Mouse (Mus musculus) embryonic facial prominence, embryonic 13.5 days (tissue): Measurements from ENCODE around the gene Nme4. TPM values are rescaled to one million over a fixed set of nuclear protein-coding genes. Genes with fewer than 3 reads are reported as not detected.
A peak's percentile ranks its signal among the peaks of the same experiment; 100 is the strongest.
"Not testable (repeated sequence)": the region's sequence is repeated elsewhere in the genome, so short reads cannot be mapped to it uniquely, and the experiment has no call there.

Experiments
- ATAC-seq: fragments of 200-750 bp; cut with Nextera tagmentation; 2 replicates; pipeline ENCODE4 v1.8.0; 2017; ENCODE audit warnings: low read depth; ENCODE audit not compliant: insufficient number of reproducible peaks, insufficient read depth, low FRiP score, low TSS enrichment
- H3K27ac ChIP-seq: fragments of 300-500 bp; sonication (generic); 2 replicates; pipeline ENCODE4 v1.5.1; 2015; ENCODE audit warnings: moderate library complexity, mild to moderate bottlenecking, inconsistent platforms
- H3K27me3 ChIP-seq: fragments of 300-500 bp; sonication (generic); 2 replicates; pipeline ENCODE4 v1.6.1; 2015; ENCODE audit warnings: mild to moderate bottlenecking, inconsistent platforms
- H3K36me3 ChIP-seq: fragments of 300-500 bp; sonication (generic); 2 replicates; pipeline ENCODE4 v1.6.1; 2015; ENCODE audit warnings: mild to moderate bottlenecking, inconsistent platforms
- H3K4me1 ChIP-seq: fragments of 300-500 bp; sonication (generic); 2 replicates; pipeline ENCODE4 v1.6.1; 2015; ENCODE audit warnings: inconsistent platforms
- H3K4me2 ChIP-seq: fragments of 300-500 bp; sonication (generic); 2 replicates; pipeline ENCODE4 v1.6.1; 2015; ENCODE audit warnings: moderate library complexity, mild to moderate bottlenecking, inconsistent platforms
- H3K4me3 ChIP-seq: fragments of 300-500 bp; sonication (generic); 2 replicates; pipeline ENCODE4 v1.5.1; 2015; ENCODE audit warnings: mild to moderate bottlenecking, inconsistent platforms
- H3K9ac ChIP-seq: fragments of 300-500 bp; sonication (generic); 2 replicates; pipeline ENCODE4 v1.6.1; 2015; ENCODE audit warnings: mild to moderate bottlenecking, inconsistent platforms
- H3K9me3 ChIP-seq: fragments of 300-500 bp; sonication (generic); 2 replicates; pipeline ENCODE4 v1.6.1; 2016; ENCODE audit warnings: inconsistent platforms
- WGBS: fragments of 180-500 bp; shearing (Covaris S2); methylation state at CpG from one replicate; pipeline ENCODE4 v1.1.7; 2015; ENCODE audit warnings: mixed read lengths; 5-methylcytosine and 5-hydroxymethylcytosine counted together
- polyA plus RNA-seq: library from polyadenylated mRNA; unstranded; fragments of >200 nt; fragmentation: Nextera tagmentation; extraction: Ambion mirVana; gene quantifications from 2 replicates; pipeline ENCODE4 v1.2.1, GENCODE M21; 2015

The Nme4 gene
- polyA plus RNA-seq, 1 experiment from 2014 or later: 142 TPM

DNA sequence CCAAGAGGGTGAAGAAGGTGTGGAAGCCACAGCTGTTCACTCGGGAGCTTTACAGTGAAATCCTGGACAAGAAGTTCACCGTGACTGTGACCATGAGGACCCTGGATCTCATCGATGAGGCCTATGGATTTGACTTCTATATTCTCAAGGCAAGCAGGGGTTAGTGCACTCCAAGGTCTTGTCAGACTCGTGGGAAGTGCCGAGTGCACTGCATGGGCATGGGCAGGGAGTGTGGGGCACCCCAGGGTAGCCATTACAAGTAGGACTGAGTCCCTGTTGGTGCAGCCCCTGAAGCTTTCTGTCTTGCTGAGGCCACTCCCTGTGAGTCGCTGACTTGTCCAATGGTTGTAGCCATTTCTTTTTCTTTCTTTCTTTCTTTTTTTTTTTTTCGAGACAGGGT, 29.2 kb upstream of the Nme4 start:
- H3K4me3 ChIP-seq: peak overlapping the region; percentile 96
- peaks cover 1% of the 10 kb centered on the region; the same call in 1 of the 2 replicates for H3K27me3 ChIP-seq
- H3K9ac ChIP-seq: peak overlapping the region; percentile 94
- peaks cover 25% of the 10 kb centered on the region for H3K4me1 ChIP-seq
- peaks cover 46% of the 10 kb centered on the region for H3K36me3 ChIP-seq
- peak overlapping the region; percentile 96 for H3K4me2 ChIP-seq
- WGBS: 86% methylated on average over 7 of the region's 7 CpGs
- H3K27ac ChIP-seq: no peak overlapping the region
- no peak for ATAC-seq
- H3K9me3 ChIP-seq: no peaks in the 10 kb centered on the region

DNA sequence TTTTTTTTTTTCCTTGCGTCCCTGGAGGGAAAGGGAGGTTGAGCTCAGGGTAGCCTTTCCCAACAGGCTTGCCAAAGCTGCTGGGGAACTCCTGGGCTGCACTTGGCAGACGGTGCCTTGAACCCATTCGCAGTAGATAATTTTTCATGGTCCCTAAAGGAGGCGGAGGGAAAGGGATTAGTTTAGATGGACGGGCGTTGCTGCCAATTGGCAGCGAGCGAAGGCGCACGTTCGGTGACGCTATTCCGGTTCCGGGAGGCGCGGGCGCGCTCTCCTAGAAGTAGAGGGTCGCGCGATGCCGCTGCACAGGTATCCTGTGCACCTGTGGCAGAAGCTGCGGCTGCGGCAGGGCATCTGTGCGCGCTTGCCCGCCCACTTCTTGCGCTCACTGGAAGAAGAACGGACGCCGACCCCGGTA, 27.9 kb upstream of the Nme4 start, which contains the start of gene Mrpl28:
Gene Mrpl28, plus strand, starts transcription at position 234 of the 418 bp plus-strand sequence.
- peak within 1 kb of the TSS; percentile 96 for H3K4me3 ChIP-seq
- H3K4me2 ChIP-seq: peak within 1 kb of the TSS; percentile 96
- no peaks in the 10 kb centered on the region for H3K9me3 ChIP-seq
- ATAC-seq: peak; percentile 85
- H3K4me1 ChIP-seq: peaks cover 25% of the 10 kb centered on the region
- WGBS: 1% methylated on average over 32 of the region's 32 CpGs
- H3K27me3 ChIP-seq: peaks cover 14% of the 10 kb centered on the region
- H3K9ac ChIP-seq: peak within 1 kb of the TSS; percentile 94
- peaks cover 33% of the 10 kb centered on the region for H3K36me3 ChIP-seq
- H3K27ac ChIP-seq: peak within 1 kb of the TSS; percentile 28; the same call in 1 of the 2 replicates

DNA sequence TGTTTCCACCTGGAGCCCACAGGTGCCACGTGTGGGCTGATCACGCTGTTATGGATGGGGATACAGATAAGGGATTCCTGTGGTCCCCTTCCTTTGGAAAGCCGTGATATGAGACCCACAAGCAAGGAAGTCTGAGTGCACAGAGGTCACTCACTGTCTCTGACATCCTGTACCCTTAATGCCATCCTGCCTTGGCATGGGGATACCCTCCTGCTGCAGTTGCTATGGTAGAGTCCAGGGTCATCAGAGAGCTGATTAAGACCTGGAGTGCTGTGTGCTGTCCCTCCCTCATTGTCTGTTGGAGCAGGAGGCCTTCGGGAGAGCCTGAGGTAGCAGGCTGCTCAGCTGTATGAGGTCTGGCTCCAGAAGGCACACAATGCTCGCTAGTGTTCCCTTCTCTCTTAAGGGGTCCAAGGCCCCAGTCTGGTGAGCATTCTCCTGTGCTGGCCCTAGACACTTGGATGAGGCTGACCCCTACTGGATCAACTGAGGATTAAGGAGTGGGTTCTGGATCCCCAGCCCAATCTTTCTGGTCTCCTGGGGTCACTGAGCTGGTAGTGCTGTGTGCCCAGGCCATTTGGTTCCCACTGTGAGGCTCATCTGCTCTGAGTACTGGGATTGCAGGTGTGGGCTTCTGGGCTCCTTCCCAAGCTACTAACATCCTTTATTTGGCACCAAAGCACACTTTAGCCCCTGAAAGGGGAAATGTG, 27.2 kb upstream of the Nme4 start:
- H3K9ac ChIP-seq: no peak overlapping the region
- peaks cover 25% of the 10 kb centered on the region for H3K4me1 ChIP-seq
- WGBS: 45% methylated on average over 5 of the region's 5 CpGs
- peaks cover 21% of the 10 kb centered on the region for H3K27me3 ChIP-seq
- H3K27ac ChIP-seq: no peak overlapping the region
- H3K4me2 ChIP-seq: no peak overlapping the region
- H3K4me3 ChIP-seq: peak overlapping the region; percentile 3; the same call in 1 of the 2 replicates
- ATAC-seq: no peak
- peaks cover 26% of the 10 kb centered on the region for H3K36me3 ChIP-seq
- no peaks in the 10 kb centered on the region for H3K9me3 ChIP-seq

DNA sequence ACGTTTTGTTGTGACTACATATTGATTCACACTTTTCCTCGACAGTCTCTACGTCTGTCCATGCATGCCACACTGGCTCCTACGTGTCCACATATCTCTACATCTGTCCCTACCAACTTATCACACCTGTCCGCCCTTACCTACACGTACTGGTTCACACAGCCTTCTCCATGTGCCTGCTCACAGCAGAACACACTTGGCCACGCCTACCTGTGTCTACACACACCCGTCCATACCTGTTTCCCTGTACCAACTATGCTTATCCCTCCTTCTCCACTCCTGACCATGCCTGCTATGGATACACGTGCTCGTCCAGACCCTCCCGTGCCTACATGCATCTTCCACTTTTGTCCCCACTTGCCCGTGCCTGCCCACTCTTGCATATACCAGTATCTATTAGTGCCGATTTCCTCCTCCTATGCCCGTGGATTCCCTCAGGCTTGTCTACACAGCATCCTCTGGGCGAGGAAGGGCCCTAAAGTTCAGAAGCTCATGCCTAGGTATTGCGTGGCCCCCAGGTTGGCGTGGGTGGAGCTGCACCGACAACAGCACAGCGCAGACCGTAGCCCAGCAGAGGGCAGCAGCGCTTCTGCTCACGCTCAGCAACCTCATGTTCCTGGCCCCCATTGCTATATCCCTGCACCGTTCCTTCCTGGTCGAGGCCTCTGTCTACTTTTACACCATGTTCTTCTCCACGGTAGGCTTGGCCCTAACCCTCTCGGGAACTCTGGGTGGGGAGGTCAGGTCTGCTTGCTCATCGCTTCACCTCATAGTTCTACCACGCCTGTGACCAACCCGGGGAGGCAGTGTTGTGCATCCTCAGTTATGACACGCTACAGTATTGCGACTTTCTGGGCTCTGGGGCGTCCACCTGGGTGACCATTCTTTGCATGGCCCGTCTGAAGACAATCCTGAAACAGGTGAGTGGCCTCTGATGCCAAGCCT, 24.6 kb upstream of the Nme4 start:
- H3K9ac ChIP-seq: no peak overlapping the region
- peaks cover 1% of the 10 kb centered on the region; the same call in 1 of the 2 replicates for H3K36me3 ChIP-seq
- H3K27me3 ChIP-seq: peaks cover 46% of the 10 kb centered on the region
- no peak overlapping the region for H3K27ac ChIP-seq
- ATAC-seq: 0 out of 2 replicates have a peak, but pooled peaks have one; percentile 7
- no peaks in the 10 kb centered on the region for H3K9me3 ChIP-seq
- H3K4me3 ChIP-seq: no peak overlapping the region
- 48% methylated on average over 33 of the region's 33 CpGs for WGBS
- H3K4me1 ChIP-seq: peaks cover 22% of the 10 kb centered on the region
- peak overlapping the region; percentile 20; the same call in 1 of the 2 replicates for H3K4me2 ChIP-seq

DNA sequence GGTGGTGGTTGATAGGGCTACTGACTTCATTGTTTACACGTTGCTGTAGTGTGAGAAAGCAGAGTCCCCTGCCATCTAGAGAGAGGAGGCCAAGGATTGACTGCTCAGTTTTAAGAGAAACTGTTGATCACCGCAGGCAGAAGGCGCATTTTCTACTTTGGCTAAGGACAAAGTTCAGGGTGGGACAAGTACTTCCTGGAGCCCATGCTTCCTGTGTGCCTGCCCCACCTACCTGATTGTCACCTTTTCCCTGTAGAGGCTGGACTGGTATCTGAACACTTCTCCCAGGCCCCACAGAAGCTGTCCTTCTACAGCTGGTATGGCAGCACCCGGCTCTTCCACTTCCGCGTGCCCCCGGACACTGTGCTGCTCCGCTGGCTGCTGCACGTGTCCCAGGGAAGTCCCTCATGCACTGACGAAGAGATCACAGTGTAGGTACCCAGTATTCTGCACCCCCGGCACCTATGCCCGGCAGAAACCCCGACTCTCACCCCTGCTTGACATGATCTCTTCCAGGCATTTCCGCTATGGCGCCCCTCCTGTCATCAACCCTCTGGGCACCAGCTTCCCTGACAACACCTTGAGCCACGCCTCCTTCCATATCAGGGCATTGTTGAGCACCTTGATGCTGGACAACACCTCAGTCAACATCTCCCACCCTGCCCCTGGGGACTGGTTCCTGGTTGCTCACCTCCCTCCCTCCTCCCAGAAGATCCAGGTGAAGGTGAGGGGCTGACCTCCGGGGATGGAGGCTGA, 21.3 kb upstream of the Nme4 start:
- Histone ChIP-seq H3K9ac (no peak overlapping the region), H3K4me2 (no peak overlapping the region), H3K4me1 (peaks cover 21% of the 10 kb centered on the region), H3K9me3 (no peaks in the 10 kb centered on the region), H3K27me3 (peaks cover 80% of the 10 kb centered on the region), H3K4me3 (no peak overlapping the region), H3K36me3 (no peaks in the 10 kb centered on the region), H3K27ac (no peak overlapping the region)
- 84% methylated on average over 17 of the region's 17 CpGs for WGBS
- no peak for ATAC-seq

DNA sequence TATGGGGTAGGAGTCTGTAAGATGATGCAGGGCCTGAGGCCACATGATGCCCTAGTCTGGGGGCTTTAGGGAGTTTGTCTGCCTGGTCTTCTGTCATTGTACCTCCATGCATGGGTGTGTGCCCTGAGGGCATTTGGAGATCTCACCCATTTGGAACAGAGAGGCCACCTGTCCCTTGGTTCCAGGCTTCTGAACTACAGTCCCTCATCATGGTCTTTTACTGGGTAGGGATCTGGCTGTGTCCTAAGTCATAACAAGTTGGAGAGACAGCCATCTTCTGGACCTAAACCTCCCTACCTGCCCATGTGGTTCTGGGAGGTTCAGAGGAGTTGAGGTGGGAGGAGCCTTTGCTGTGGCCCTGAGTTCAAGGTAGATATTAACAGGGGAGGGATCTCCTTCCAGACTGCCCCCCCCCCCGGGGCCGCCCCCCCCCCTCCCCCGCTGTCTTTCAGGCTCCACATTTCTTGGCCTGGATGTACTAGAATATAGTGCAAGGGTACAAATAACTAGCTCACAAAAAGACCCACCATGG, 20.6 kb upstream of the Nme4 start:
- H3K9me3 ChIP-seq: no peaks in the 10 kb centered on the region
- 66% methylated on average over 2 of the region's 3 CpGs for WGBS
- ATAC-seq: no peak
- H3K4me3 ChIP-seq: no peak overlapping the region
- H3K27ac ChIP-seq: no peak overlapping the region
- H3K4me1 ChIP-seq: peaks cover 21% of the 10 kb centered on the region
- no peaks in the 10 kb centered on the region for H3K36me3 ChIP-seq
- H3K27me3 ChIP-seq: peaks cover 86% of the 10 kb centered on the region
- H3K4me2 ChIP-seq: no peak overlapping the region
- no peak overlapping the region for H3K9ac ChIP-seq

DNA sequence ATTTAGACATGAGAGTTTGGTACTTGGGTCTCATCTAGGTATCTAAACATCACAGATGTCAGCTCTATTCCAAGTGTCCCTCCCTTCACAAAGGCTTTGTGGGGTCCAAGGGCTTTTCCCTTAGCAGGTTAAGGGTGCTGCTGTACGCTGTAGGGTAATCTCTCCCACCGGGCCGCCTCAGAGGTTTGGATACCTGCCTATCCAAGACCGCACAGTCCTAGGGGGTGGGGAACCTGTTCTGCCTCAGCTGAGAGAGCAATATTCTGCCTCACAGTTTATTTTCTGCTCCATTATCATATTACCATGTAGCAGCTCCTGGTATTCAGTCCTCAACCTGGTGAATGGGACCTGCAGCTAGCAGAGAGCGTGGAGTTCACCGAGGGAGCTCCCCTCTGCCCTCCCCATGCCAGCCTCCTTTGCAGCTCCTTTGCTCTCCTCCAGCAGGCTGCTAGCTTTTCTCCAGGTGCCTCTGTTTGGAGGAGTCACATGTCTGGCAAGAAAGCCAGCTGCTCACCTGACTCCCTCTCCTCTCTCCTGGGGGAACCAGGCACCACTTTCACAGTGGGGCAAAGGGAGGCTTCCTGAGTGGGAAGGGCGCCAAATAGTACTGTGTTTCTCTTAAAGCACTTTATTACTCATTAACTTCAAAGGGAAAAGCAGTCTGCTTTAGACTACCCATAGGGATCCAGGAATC, 19.9 kb upstream of the Nme4 start:
- H3K4me1 ChIP-seq: peaks cover 18% of the 10 kb centered on the region

DNA sequence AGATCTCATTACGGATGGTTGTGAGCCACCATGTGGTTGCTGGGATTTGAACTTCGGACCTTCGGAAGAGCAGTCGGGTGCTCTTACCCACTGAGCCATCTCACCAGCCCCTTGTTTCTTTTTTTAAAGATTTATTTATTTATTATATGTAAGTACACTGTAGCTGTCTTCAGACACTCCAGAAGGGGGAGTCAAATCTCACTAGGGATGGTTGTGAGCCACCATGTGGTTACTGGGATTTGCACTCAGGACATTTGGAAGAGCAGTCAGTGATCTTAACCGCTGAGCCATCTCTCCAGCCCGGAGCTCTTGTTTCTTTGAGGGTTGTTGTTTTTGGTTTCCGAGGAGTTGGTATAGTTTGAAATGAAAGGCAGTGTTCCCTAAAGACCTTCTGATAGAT, 19.1 kb upstream of the Nme4 start:
- H3K4me1 ChIP-seq: peaks cover 13% of the 10 kb centered on the region
- 61% methylated on average over 7 of the region's 7 CpGs for WGBS

More for the DNA sequence above, 19.9 kb upstream of the Nme4 start:
- no peak for ATAC-seq
- no peaks in the 10 kb centered on the region for H3K36me3 ChIP-seq
- WGBS: 78% methylated on average over 7 of the region's 7 CpGs
- H3K27ac ChIP-seq: no peak overlapping the region
- peaks cover 93% of the 10 kb centered on the region for H3K27me3 ChIP-seq
- H3K9ac ChIP-seq: no peak overlapping the region
- H3K9me3 ChIP-seq: no peaks in the 10 kb centered on the region
- H3K4me3 ChIP-seq: no peak overlapping the region
- H3K4me2 ChIP-seq: no peak overlapping the region

DNA sequence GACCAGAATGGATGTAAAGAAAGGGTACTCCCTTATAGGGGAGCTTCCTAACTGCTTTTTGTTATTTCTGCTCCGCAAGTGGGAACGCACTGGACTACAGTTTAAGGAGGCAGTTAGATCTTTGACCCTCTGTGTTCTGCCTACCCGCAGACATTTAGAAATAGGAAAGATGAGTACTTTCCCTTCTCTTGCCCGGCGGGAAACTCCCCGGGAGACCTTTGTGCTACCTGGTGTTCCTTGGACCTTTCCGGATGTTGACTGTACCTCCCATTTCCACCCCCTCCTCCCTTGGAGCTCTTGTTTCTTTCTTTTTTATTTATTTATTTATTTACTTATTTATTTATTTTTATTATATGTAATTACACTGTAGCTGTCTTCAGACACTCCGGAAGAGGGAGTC, 18.7 kb upstream of the Nme4 start:
- 11% methylated on average over 8 of the region's 8 CpGs for WGBS
- Histone ChIP-seq H3K4me3 (peak overlapping the region; percentile 62), H3K4me1 (peaks cover 13% of the 10 kb centered on the region), H3K4me2 (peak overlapping the region; percentile 98), H3K27me3 (peaks cover 97% of the 10 kb centered on the region), H3K9ac (peak overlapping the region; percentile 68; the same call in 1 of the 2 replicates), H3K9me3 (no peaks in the 10 kb centered on the region), H3K27ac (no peak overlapping the region), H3K36me3 (no peaks in the 10 kb centered on the region)
- no peak for ATAC-seq

More for the DNA sequence above, 19.1 kb upstream of the Nme4 start:
- H3K9ac ChIP-seq, H3K9me3 ChIP-seq, H3K4me2 ChIP-seq, H3K36me3 ChIP-seq, ATAC-seq, H3K4me3 ChIP-seq, H3K27ac ChIP-seq: not testable (repeated sequence)
- H3K27me3 ChIP-seq: peaks cover 97% of the 10 kb centered on the region

DNA sequence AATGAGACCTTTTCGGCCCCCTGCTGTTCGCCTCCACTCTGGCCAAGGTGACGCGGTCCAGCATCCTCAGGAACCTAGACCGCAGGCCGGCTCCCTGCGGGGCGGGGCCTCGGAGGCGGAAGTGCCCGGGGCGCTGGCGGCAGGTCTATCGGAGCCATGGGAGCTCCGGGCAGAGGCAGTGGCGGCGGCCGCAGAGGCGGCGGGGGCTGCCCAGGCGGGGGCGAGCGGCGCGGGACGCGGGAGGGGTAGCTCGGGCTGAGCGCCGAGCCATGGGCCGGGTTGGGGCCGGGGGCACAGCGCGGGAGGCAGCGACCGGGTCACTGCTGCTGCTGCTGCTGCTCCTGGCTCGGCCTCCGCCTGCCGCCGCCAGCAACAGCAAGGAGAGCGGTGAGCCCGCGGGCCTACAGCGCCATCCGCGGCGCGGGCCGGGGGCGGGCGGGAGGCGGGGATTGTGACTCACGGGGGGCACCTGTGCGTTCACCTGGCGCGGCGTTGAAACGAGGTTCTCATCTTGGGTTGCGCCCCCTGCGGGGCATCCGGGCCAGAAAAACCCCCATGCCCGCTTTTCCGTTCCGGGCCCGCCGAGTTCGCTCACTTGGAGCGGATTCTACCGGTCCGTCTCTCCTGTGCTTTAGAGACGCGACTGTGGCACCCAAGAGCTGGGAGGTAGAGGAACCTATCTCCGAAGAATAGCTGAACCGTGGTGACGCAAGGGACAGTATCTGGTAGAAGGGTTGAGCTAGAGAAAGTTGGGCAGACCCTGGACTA, 18.0 kb upstream of the Nme4 start, which contains the start of gene Tmem8:
Gene Tmem8, plus strand, starts transcription at position 119 of the 768 bp plus-strand sequence.
- Histone ChIP-seq H3K9ac (peak within 1 kb of the TSS; percentile 68), H3K4me3 (peak within 1 kb of the TSS; percentile 62), H3K36me3 (no peaks in the 10 kb centered on the region), H3K27ac (no peak within 1 kb of the TSS), H3K4me1 (peaks cover 13% of the 10 kb centered on the region), H3K4me2 (peak within 1 kb of the TSS; percentile 98), H3K9me3 (no peaks in the 10 kb centered on the region), H3K27me3 (peaks cover 90% of the 10 kb centered on the region)
- ATAC-seq: peak; percentile 32; the same call in 1 of the 2 replicates
- 2% methylated on average over 71 of the region's 75 CpGs for WGBS
